Mouse (Mus musculus) testis, adult 2 months (tissue): ENCODE measurements around the gene Nfkb1. TPM values are rescaled to one million over a fixed set of nuclear protein-coding genes. Genes with fewer than 3 reads are reported as not detected.

ENCODE experiments used
- H3K27ac ChIP-seq: fragments of 200-500 bp; 2 replicates; pipeline ENCODE4 v1.5.1; 2012; ENCODE audit warnings: low read depth, low read length; ENCODE audit not compliant: control insufficient read depth, insufficient read depth
- H3K27me3 ChIP-seq: fragments of 200-500 bp; 2 replicates; pipeline ENCODE4 v1.6.1; 2012; ENCODE audit warnings: mild to moderate bottlenecking, low read length, moderate library complexity; ENCODE audit not compliant: control insufficient read depth, insufficient read depth
- H3K36me3 ChIP-seq: fragments of 200-500 bp; 2 replicates; pipeline ENCODE4 v1.6.1; 2012; ENCODE audit warnings: mild to moderate bottlenecking, low read length; ENCODE audit not compliant: control insufficient read depth, insufficient read depth
- H3K4me1 ChIP-seq: fragments of 200-500 bp; 2 replicates; pipeline ENCODE4 v1.6.1; 2012; ENCODE audit warnings: low read length; ENCODE audit not compliant: control insufficient read depth, insufficient read depth
- H3K4me3 ChIP-seq: fragments of 200-500 bp; 2 replicates; pipeline ENCODE4 v1.5.1; 2012; ENCODE audit warnings: low read depth, mild to moderate bottlenecking, low read length, moderate library complexity, mixed read lengths; ENCODE audit not compliant: control insufficient read depth
- CTCF ChIP-seq: fragments of 200-500 bp; IDR thresholded peaks from 2 replicates; pipeline ENCODE4 v1.5.1; 2012; ENCODE audit warnings: low read depth, mild to moderate bottlenecking, inconsistent platforms, low read length, moderate library complexity; ENCODE audit not compliant: control insufficient read depth, insufficient read depth, insufficient replicate concordance
- POLR2A ChIP-seq: fragments of 200-500 bp; IDR thresholded peaks from 2 replicates; pipeline ENCODE4 v1.6.1; 2012; ENCODE audit warnings: low read depth, mild to moderate bottlenecking, inconsistent platforms, low read length, moderate library complexity; ENCODE audit not compliant: control insufficient read depth
- polyA plus RNA-seq: library from polyadenylated mRNA; depleted of rRNA; stranded (reverse); fragments of >200 nt; gene quantifications from 2 replicates; pipeline ENCODE4 v1.2.3, GENCODE M21; 2012

Nfkb1 gene
- polyA plus RNA-seq, 1 experiment, result 13.4 TPM

DNA sequence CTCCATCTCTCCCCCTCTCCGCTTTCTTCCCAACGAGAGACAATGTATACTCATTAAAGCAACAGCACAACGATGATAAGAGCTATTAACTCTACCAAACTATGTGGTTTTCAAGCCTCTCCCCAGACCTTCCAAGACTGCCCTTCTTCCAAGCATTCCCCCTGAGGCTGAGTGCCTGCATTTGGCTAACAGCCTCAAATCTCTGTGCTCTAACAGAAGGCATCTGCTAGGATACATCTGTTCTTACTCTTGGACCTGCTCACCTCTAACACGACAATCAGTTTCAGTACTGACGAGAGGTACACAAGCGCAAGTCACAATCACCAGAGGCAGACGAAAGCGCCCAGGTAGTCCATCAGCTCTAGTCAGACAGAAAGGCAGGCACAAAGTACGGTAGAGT is 3.4 kb downstream of the Nfkb1 start:
- Histone ChIP-seq H3K36me3 (no peaks in the 10 kb centered on the region), H3K4me1 (peaks cover 4% of the 10 kb centered on the region; the same call in 1 of the 2 replicates), H3K27ac (no peak overlapping the region), H3K4me3 (no peak overlapping the region), H3K27me3 (no peaks in the 10 kb centered on the region; the same call in 1 of the 2 replicates)
- no peak for TF ChIP-seq CTCF
- no peak for TF ChIP-seq POLR2A

DNA sequence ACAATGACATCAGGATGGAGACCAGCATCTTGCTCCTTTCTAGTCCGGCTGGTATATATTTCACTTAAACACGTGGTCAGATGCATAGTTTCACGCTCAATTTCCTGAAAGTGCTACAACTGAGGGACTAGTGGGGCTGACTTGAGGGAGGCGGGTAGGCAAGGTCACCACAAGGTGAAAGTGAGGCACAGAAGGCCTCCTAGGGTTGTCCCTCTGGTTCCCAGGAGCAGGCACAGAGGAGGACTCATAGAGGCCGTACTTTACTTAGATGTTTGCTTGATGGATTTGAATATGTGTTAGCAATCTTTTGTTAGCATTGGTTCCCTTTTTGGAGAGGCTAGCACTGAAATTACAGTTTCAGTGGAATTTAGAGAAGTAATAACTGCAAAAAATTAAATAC is 4.9 kb downstream of the Nfkb1 start:
- H3K27ac ChIP-seq, result no peak overlapping the region
- TF ChIP-seq POLR2A (no peak), CTCF (no peak)
- no peaks in the 10 kb centered on the region for H3K36me3 ChIP-seq
- no peak overlapping the region for H3K4me3 ChIP-seq
- H3K4me1 ChIP-seq, result peaks cover 2% of the 10 kb centered on the region; the same call in 1 of the 2 replicates
- no peaks in the 10 kb centered on the region; the same call in 1 of the 2 replicates for H3K27me3 ChIP-seq

DNA sequence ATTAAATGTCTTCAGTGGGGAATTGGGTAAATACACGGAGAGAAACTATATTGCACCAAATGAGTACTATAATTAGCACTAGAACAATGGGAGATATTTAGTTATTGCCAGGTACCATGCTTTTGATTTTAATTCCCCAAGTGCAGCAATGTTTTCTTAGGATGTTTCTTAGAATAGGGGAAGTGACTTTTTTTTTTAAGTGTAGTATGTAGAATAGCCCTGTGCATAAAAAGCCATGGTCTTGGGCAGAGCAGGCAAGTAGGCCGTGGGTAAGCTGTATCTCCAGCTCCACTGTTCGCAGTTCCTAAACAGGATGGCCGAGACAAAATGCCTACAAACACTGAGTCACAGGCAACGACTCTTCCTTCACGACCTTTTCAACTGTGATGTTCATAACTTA is 8.1 kb downstream of the Nfkb1 start:
- TF ChIP-seq CTCF (no peak), POLR2A (no peak)
- Histone ChIP-seq H3K36me3 (no peaks in the 10 kb centered on the region), H3K4me1 (no peaks in the 10 kb centered on the region), H3K4me3 (no peak overlapping the region), H3K27ac (no peak overlapping the region), H3K27me3 (no peaks in the 10 kb centered on the region)

DNA sequence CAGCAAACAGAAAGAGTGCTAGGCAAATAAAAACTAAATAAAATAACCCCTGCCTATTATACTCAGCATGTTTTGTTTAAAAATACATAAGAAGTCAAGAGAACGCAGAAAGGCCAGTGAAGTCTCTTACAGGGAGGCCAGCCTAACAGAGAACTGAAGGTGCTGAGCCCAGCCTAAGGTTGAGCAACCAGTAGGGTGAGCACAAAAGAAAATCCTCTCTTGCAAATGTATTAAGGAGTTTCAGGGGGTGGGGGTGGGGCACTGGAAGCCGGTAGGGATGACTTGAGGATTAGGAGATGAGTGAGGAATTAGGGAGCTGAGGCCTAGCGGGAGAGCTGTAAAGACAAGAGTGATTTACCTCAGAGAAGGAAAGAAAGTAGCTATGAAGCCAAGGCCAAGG is 9.1 kb downstream of the Nfkb1 start:
- no peak for TF ChIP-seq POLR2A
- no peak for TF ChIP-seq CTCF
- no peaks in the 10 kb centered on the region for H3K4me1 ChIP-seq
- no peak overlapping the region for H3K27ac ChIP-seq
- H3K27me3 ChIP-seq, result no peaks in the 10 kb centered on the region
- no peak overlapping the region for H3K4me3 ChIP-seq
- H3K36me3 ChIP-seq, result no peaks in the 10 kb centered on the region

DNA sequence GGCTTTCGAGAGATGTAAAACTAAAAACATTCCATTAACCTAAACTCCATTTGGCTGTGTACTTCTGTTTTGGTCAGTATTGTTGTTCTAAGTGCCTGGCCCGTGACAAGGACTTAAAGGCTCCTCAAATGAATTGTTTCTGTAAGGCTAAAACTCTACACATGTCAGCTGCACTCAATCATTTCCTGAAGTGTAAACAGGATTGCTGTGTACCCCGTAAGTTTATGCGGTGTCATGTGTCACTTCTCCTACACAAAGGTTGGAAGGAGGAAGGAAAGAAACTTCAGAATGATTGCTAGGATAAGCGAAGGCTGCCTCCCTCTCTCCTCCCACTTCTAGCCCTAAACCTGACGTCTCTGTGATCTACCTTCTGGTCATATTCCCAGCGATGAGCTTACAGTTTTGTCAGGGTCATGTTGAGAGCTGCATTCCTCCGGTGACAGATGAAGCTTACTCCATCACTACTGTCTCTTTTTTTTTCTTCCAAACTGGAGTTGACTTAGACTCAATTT is 10.0 kb downstream of the Nfkb1 start:
- no peak overlapping the region for H3K4me3 ChIP-seq
- no peaks in the 10 kb centered on the region for H3K27me3 ChIP-seq
- no peaks in the 10 kb centered on the region for H3K4me1 ChIP-seq
- H3K36me3 ChIP-seq, result no peaks in the 10 kb centered on the region
- H3K27ac ChIP-seq, result no peak overlapping the region
- TF ChIP-seq POLR2A (no peak), CTCF (no peak)

DNA sequence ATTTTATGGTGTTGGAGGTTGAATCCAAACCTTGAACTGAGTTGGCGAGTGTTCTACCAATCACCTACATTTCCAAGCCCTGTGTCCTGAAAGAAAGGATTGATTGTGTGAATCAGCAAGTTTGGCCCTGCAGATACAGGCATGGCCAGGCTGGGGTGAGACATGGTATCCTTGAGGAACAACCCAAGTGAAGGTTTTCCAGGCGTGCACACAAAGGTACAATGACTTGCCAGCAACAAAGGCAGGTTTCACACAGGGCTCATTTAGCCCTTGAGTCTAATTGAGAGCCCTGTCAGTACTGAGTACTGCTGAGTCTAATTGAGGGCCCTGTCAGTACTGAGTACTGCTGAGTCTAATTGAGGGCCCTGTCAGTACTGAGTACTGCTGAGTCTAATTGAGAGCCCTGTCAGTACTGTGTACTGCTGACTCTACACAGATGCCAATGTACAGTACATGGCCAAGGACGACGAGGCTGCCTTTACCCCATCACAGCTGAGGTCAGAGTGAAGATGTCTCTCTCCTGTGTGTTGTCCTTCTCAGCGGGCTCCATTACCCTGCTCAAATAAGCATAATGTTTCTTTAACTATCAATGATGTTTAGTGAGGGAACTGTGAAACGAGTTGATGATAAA is 11.0 kb downstream of the Nfkb1 start:
- no peak overlapping the region for H3K4me3 ChIP-seq
- H3K27me3 ChIP-seq, result no peaks in the 10 kb centered on the region
- TF ChIP-seq CTCF, result no peak
- no peak for TF ChIP-seq POLR2A
- H3K4me1 ChIP-seq, result no peaks in the 10 kb centered on the region
- no peaks in the 10 kb centered on the region for H3K36me3 ChIP-seq
- H3K27ac ChIP-seq, result no peak overlapping the region

DNA sequence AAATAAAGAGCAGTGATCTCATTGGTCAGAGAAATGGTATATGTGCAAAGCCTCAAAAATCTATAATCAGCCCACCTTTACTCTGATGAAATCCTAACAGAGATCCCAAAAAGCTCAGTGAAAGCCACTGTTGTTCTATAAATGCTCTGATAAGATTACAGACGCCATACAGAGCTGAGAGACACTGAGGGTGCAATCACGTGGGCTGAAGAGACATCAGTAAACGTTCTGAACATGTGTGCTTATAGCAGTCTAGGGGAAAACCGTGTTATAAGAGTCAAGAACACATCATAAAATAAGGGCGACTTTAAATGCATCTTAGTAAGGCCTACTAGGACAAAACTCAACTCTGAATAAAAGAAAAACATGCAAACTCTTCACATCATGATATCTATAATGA is 14.3 kb downstream of the Nfkb1 start:
- no peaks in the 10 kb centered on the region for H3K36me3 ChIP-seq
- no peak overlapping the region for H3K27ac ChIP-seq
- no peak for TF ChIP-seq CTCF
- no peak for TF ChIP-seq POLR2A
- no peaks in the 10 kb centered on the region for H3K27me3 ChIP-seq
- no peaks in the 10 kb centered on the region; the same call in 1 of the 2 replicates for H3K4me1 ChIP-seq
- no peak overlapping the region for H3K4me3 ChIP-seq

DNA sequence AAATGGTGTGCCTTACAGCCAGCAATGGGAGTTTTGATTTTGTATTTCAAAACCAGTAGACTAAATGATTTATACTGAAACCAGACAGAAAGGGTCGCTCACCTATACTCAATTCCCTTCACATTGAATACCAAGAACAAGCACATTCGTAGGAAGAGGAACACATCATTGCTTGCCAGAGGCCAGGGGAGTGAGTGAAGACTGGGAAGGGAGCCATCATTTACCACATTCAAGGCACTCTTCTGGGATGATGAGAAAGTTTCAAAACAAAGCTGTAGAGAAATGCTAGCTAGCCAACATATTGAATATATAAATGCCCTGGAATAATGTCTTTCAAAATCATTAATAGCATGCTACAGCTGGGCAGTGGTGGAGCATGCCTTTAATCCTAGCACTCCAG is 15.0 kb downstream of the Nfkb1 start:
- Histone ChIP-seq H3K27me3 (no peaks in the 10 kb centered on the region), H3K36me3 (no peaks in the 10 kb centered on the region), H3K4me1 (no peaks in the 10 kb centered on the region; the same call in 1 of the 2 replicates), H3K27ac (no peak overlapping the region), H3K4me3 (no peak overlapping the region)
- no peak for TF ChIP-seq POLR2A
- TF ChIP-seq CTCF, result no peak
